Mouse (Mus musculus) kidney, postnatal 14 days (tissue): Measurements from ENCODE around the gene G3bp1.
A peak's percentile ranks its signal among the peaks of the same experiment; 100 is the strongest.

Source experiments
- DNase-seq: peaks from one replicate; pipeline ENCODE4 v3.0.0; 2022; ENCODE audit warnings: mixed read lengths

G3bp1 gene

GRCm38 (mm10) chr11:55469048-55469843 is at the start of gene G3bp1:
Gene G3bp1 (plus strand): TSS chr11:55469685.
- DNase-seq = peak; percentile 100

- no peak for DNase-seq
Observed at GRCm38 (mm10) chr11:55422978-55423377, 46.5 kb upstream of the G3bp1 start, which contains the start of gene Sparc. Gene Sparc (minus strand): TSS chr11:55423183.

GRCm38 (mm10) chr11:55423756-55424155 is 45.7 kb upstream of the G3bp1 start:
- DNase-seq = peak; percentile 43

- DNase-seq = no peak
Observed at GRCm38 (mm10) chr11:55424746-55425360, 44.6 kb upstream of the G3bp1 start.

- DNase-seq = peak; percentile 95
Observed at GRCm38 (mm10) chr11:55428186-55429012, 41.1 kb upstream of the G3bp1 start.

- no peak for DNase-seq
Observed at GRCm38 (mm10) chr11:55429973-55430372, 39.5 kb upstream of the G3bp1 start.

- DNase-seq = no peak
Observed at GRCm38 (mm10) chr11:55432981-55433380, 36.5 kb upstream of the G3bp1 start.

GRCm38 (mm10) chr11:55436089-55436488 is 33.4 kb upstream of the G3bp1 start:
- DNase-seq = no peak

GRCm38 (mm10) chr11:55438031-55438430 is 31.5 kb upstream of the G3bp1 start:
- DNase-seq = no peak

- no peak for DNase-seq
Observed at GRCm38 (mm10) chr11:55439718-55440117, 29.8 kb upstream of the G3bp1 start.

GRCm38 (mm10) chr11:55444772-55445171 is 24.7 kb upstream of the G3bp1 start:
- DNase-seq = peak; percentile 79

GRCm38 (mm10) chr11:55446579-55446978 is 22.9 kb upstream of the G3bp1 start:
- peak; percentile 88 for DNase-seq

GRCm38 (mm10) chr11:55449531-55449930 is 20.0 kb upstream of the G3bp1 start:
- DNase-seq = peak; percentile 71

GRCm38 (mm10) chr11:55450311-55450710 is 19.2 kb upstream of the G3bp1 start:
- DNase-seq = no peak

- peak; percentile 38 for DNase-seq
Observed at GRCm38 (mm10) chr11:55453640-55454039, 15.8 kb upstream of the G3bp1 start.

- DNase-seq = no peak
Observed at GRCm38 (mm10) chr11:55455166-55455565, 14.3 kb upstream of the G3bp1 start.

- DNase-seq = no peak
Observed at GRCm38 (mm10) chr11:55458501-55458900, 11.0 kb upstream of the G3bp1 start.

GRCm38 (mm10) chr11:55459850-55460558 is 9.5 kb upstream of the G3bp1 start:
- peak; percentile 20 for DNase-seq

- no peak for DNase-seq
Observed at GRCm38 (mm10) chr11:55460559-55461018, 8.9 kb upstream of the G3bp1 start.

GRCm38 (mm10) chr11:55461019-55461645 is 8.4 kb upstream of the G3bp1 start, which contains the start of gene Atox1:
Gene Atox1 (minus strand): TSS chr11:55461239.
- DNase-seq = peak; percentile 97

- DNase-seq = no peak
Observed at GRCm38 (mm10) chr11:55462149-55462548, 7.3 kb upstream of the G3bp1 start.

GRCm38 (mm10) chr11:55464707-55465106 is 4.8 kb upstream of the G3bp1 start:
- no peak for DNase-seq
